Mouse (Mus musculus): ENCODE results near the gene Cbx4. TPM values are rescaled to one million over a fixed set of nuclear protein-coding genes. Genes with fewer than 3 reads are reported as not detected.
A peak's percentile ranks its signal among the peaks of the same experiment; 100 is the strongest.

Gene Cbx4
- polyA plus RNA-seq, 1 experiment, result 18.8 TPM

- peaks cover 14% of the 10 kb centered on the region for H3K4me1 ChIP-seq (ENCODE audit: control insufficient read depth, insufficient read depth, low read length)
- no peak for TF ChIP-seq POLR2A (IDR thresholded peaks at IDR 0.05; ENCODE audit: borderline replicate concordance, control insufficient read depth, low read depth, low read length)
- TF ChIP-seq CTCF (IDR thresholded peaks at IDR 0.05; ENCODE audit: control insufficient read depth, insufficient read depth, low read length), result no peak
- no peak overlapping the region for H3K4me3 ChIP-seq (replicated peaks; ENCODE audit: control insufficient read depth, low read depth, low read length)
- 79% methylated on average over 7 of the region's 7 CpGs for WGBS
- H3K27ac ChIP-seq (ENCODE audit: control insufficient read depth, insufficient read depth, low read depth, low read length, poor library complexity), result no peak overlapping the region
Measured at GRCm38 (mm10) chr11:119118905-119119304, 32.9 kb upstream of the Cbx4 start.

- no peak overlapping the region for H3K27ac ChIP-seq (ENCODE audit: control insufficient read depth, insufficient read depth, low read depth, low read length, poor library complexity)
- peaks cover 9% of the 10 kb centered on the region for H3K4me1 ChIP-seq (ENCODE audit: control insufficient read depth, insufficient read depth, low read length)
- TF ChIP-seq CTCF (IDR thresholded peaks at IDR 0.05; ENCODE audit: control insufficient read depth, insufficient read depth, low read length) (no peak), POLR2A (IDR thresholded peaks at IDR 0.05; ENCODE audit: borderline replicate concordance, control insufficient read depth, low read depth, low read length) (no peak)
- 45% methylated on average over 7 of the region's 7 CpGs for WGBS
- no peak overlapping the region for H3K4me3 ChIP-seq (replicated peaks; ENCODE audit: control insufficient read depth, low read depth, low read length)
Measured at GRCm38 (mm10) chr11:119117945-119118344, 31.9 kb upstream of the Cbx4 start.

- WGBS, result 63% methylated on average over 4 of the region's 4 CpGs
- TF ChIP-seq CTCF (IDR thresholded peaks at IDR 0.05; ENCODE audit: control insufficient read depth, insufficient read depth, low read length) (no peak), POLR2A (IDR thresholded peaks at IDR 0.05; ENCODE audit: borderline replicate concordance, control insufficient read depth, low read depth, low read length) (no peak)
- H3K27ac ChIP-seq (ENCODE audit: control insufficient read depth, insufficient read depth, low read depth, low read length, poor library complexity), result no peak overlapping the region
- H3K4me1 ChIP-seq (ENCODE audit: control insufficient read depth, insufficient read depth, low read length), result peaks cover 3% of the 10 kb centered on the region; the same call in 1 of the 2 replicates
- no peak overlapping the region for H3K4me3 ChIP-seq (replicated peaks; ENCODE audit: control insufficient read depth, low read depth, low read length)
Measured at GRCm38 (mm10) chr11:119116992-119117391, 31.0 kb upstream of the Cbx4 start.

GRCm38 (mm10) chr11:119112721-119113120 is 26.7 kb upstream of the Cbx4 start:
- TF ChIP-seq POLR2A (IDR thresholded peaks at IDR 0.05; ENCODE audit: borderline replicate concordance, control insufficient read depth, low read depth, low read length) (no peak), CTCF (IDR thresholded peaks at IDR 0.05; ENCODE audit: control insufficient read depth, insufficient read depth, low read length) (no peak)
- Histone ChIP-seq H3K4me1 (ENCODE audit: control insufficient read depth, insufficient read depth, low read length) (peaks cover 3% of the 10 kb centered on the region; the same call in 1 of the 2 replicates), H3K27ac (ENCODE audit: control insufficient read depth, insufficient read depth, low read depth, low read length, poor library complexity) (no peak overlapping the region), H3K4me3 (replicated peaks; ENCODE audit: control insufficient read depth, low read depth, low read length) (no peak overlapping the region)

GRCm38 (mm10) chr11:119111345-119111744 is 25.3 kb upstream of the Cbx4 start:
- Histone ChIP-seq H3K27ac (ENCODE audit: control insufficient read depth, insufficient read depth, low read depth, low read length, poor library complexity) (no peak overlapping the region), H3K4me1 (ENCODE audit: control insufficient read depth, insufficient read depth, low read length) (peaks cover 3% of the 10 kb centered on the region; the same call in 1 of the 2 replicates), H3K4me3 (replicated peaks; ENCODE audit: control insufficient read depth, low read depth, low read length) (no peak overlapping the region)
- 38% methylated on average over 7 of the region's 7 CpGs for WGBS
- no peak for TF ChIP-seq POLR2A (IDR thresholded peaks at IDR 0.05; ENCODE audit: borderline replicate concordance, control insufficient read depth, low read depth, low read length)

- Histone ChIP-seq H3K27ac (ENCODE audit: control insufficient read depth, insufficient read depth, low read depth, low read length, poor library complexity) (0 out of 2 replicates have a peak overlapping the region, but pooled peaks have one; percentile 2), H3K4me1 (ENCODE audit: control insufficient read depth, insufficient read depth, low read length) (peaks cover 3% of the 10 kb centered on the region; the same call in 1 of the 2 replicates)
- WGBS, result 72% methylated on average over 9 of the region's 9 CpGs
Measured at GRCm38 (mm10) chr11:119109415-119110071, 23.5 kb upstream of the Cbx4 start.

GRCm38 (mm10) chr11:119108573-119109263 is 22.7 kb upstream of the Cbx4 start:
- H3K27ac ChIP-seq (ENCODE audit: control insufficient read depth, insufficient read depth, low read depth, low read length, poor library complexity), result no peak overlapping the region
- no peak for TF ChIP-seq CTCF (IDR thresholded peaks at IDR 0.05; ENCODE audit: control insufficient read depth, insufficient read depth, low read length)
- no peak for TF ChIP-seq POLR2A (IDR thresholded peaks at IDR 0.05; ENCODE audit: borderline replicate concordance, control insufficient read depth, low read depth, low read length)
- H3K4me1 ChIP-seq (ENCODE audit: control insufficient read depth, insufficient read depth, low read length), result peaks cover 3% of the 10 kb centered on the region; the same call in 1 of the 2 replicates
- 66% methylated on average over 10 of the region's 10 CpGs for WGBS
- H3K4me3 ChIP-seq (replicated peaks; ENCODE audit: control insufficient read depth, low read depth, low read length), result no peak overlapping the region

More at GRCm38 (mm10) chr11:119109415-119110071, 23.5 kb upstream of the Cbx4 start:
- TF ChIP-seq CTCF (IDR thresholded peaks at IDR 0.05; ENCODE audit: control insufficient read depth, insufficient read depth, low read length), result no peak
- TF ChIP-seq POLR2A (IDR thresholded peaks at IDR 0.05; ENCODE audit: borderline replicate concordance, control insufficient read depth, low read depth, low read length), result no peak
- no peak overlapping the region for H3K4me3 ChIP-seq (replicated peaks; ENCODE audit: control insufficient read depth, low read depth, low read length)

GRCm38 (mm10) chr11:119106289-119106688 is 20.3 kb upstream of the Cbx4 start:
- no peak overlapping the region for H3K4me3 ChIP-seq (replicated peaks; ENCODE audit: control insufficient read depth, low read depth, low read length)
- H3K27ac ChIP-seq (ENCODE audit: control insufficient read depth, insufficient read depth, low read depth, low read length, poor library complexity), result no peak overlapping the region
- 4% methylated on average over 6 of the region's 6 CpGs for WGBS
- H3K4me1 ChIP-seq (ENCODE audit: control insufficient read depth, insufficient read depth, low read length), result peaks cover 3% of the 10 kb centered on the region; the same call in 1 of the 2 replicates
- no peak for TF ChIP-seq POLR2A (IDR thresholded peaks at IDR 0.05; ENCODE audit: borderline replicate concordance, control insufficient read depth, low read depth, low read length)
